Mouse (Mus musculus) ES-E14 (cell line): ENCODE data around the gene Frem3. TPM values are rescaled to one million over a fixed set of nuclear protein-coding genes. Genes with fewer than 3 reads are reported as not detected.

Source experiments
- DNase-seq: peaks from one replicate; pipeline ENCODE4 v3.0.0-alpha.2; 2013; ENCODE audit warnings: low read depth, low spot score
- H3K27ac ChIP-seq: 2 replicates; pipeline ENCODE4 v1.5.1; 2012; ENCODE audit warnings: low read depth, mild to moderate bottlenecking, low read length, moderate library complexity, mixed read lengths; ENCODE audit not compliant: poor library complexity, insufficient read depth, severe bottlenecking
- H3K36me3 ChIP-seq: 2 replicates; pipeline ENCODE4 v1.6.1; 2012; ENCODE audit warnings: mild to moderate bottlenecking, low read length, moderate library complexity, mixed read lengths; ENCODE audit not compliant: control insufficient read depth, poor library complexity, insufficient read depth, severe bottlenecking
- H3K4me1 ChIP-seq, 2 experiments: fragments of 150-350 bp in 1 of 2; sonication (generic) in 1 of 2; 2 replicates each; pipeline ENCODE4 v1.6.1; 2012; ENCODE audit warnings: low read length in 2 of 2, mild to moderate bottlenecking in 1 of 2, mixed read lengths in 1 of 2; ENCODE audit not compliant: control insufficient read depth in 2 of 2, insufficient read depth in 2 of 2, poor library complexity in 1 of 2
- H3K4me3 ChIP-seq, 2 experiments: fragments of 150-350 bp in 1 of 2; sonication (generic) in 1 of 2; 2 replicates each; pipeline ENCODE4 v1.5.1; 2012; ENCODE audit warnings: low read length in 2 of 2, low read depth in 1 of 2, mild to moderate bottlenecking in 1 of 2, mixed read lengths in 1 of 2; ENCODE audit not compliant: insufficient read depth in 1 of 2, poor library complexity in 1 of 2, severe bottlenecking in 1 of 2
- H3K9ac ChIP-seq: 2 replicates; pipeline ENCODE4 v1.6.1; 2012; ENCODE audit warnings: low read depth, mild to moderate bottlenecking, low read length, mixed read lengths; ENCODE audit not compliant: poor library complexity, insufficient read depth, severe bottlenecking
- H3K9me3 ChIP-seq: fragments of 150-350 bp; sonication (generic); 2 replicates; pipeline ENCODE4 v1.6.1; 2012; ENCODE audit warnings: low read depth, mild to moderate bottlenecking, low read length; ENCODE audit not compliant: control insufficient read depth, insufficient read depth
- CHD2 ChIP-seq: IDR thresholded peaks from 2 replicates; pipeline ENCODE4 v1.6.1; 2014; ENCODE audit warnings: mild to moderate bottlenecking, low read depth, low read length, inconsistent platforms
- HCFC1 ChIP-seq: IDR thresholded peaks from 2 replicates; pipeline ENCODE4 v1.6.1; 2012; ENCODE audit warnings: low read length, inconsistent platforms, borderline replicate concordance; ENCODE audit not compliant: insufficient read depth
- MAFK ChIP-seq: IDR thresholded peaks from 2 replicates; pipeline ENCODE4 v1.6.1; 2014; ENCODE audit warnings: mild to moderate bottlenecking, low read depth, low read length, inconsistent platforms; ENCODE audit not compliant: insufficient read depth
- ZC3H11A ChIP-seq: IDR thresholded peaks from 2 replicates; pipeline ENCODE4 v1.6.1; 2012; ENCODE audit warnings: low read depth, mild to moderate bottlenecking, inconsistent platforms, low read length, borderline replicate concordance
- ZNF384 ChIP-seq: IDR thresholded peaks from 2 replicates; pipeline ENCODE4 v1.6.1; 2012; ENCODE audit warnings: low read depth, low read length, inconsistent platforms
- in situ Hi-C, 2 experiments: fragments of 600-800 bp; cut with MboI; formaldehyde crosslinking; loops; one replicate each; pipeline ENCODE4 v1.15.1; 2025; ENCODE audit warnings: low sequenced_read_pairs in 2 of 2, inconsistent platforms in 1 of 2; ENCODE audit not compliant: unreplicated experiment in 2 of 2
- total RNA-seq: library from RNA; depleted of rRNA; stranded (reverse); fragments of 300-350 nt; gene quantifications from 2 replicates; pipeline ENCODE4 v1.2.3, GENCODE M21; 2012

Frem3 gene
- total RNA-seq, 1 experiment: not detected

GRCm38 (mm10) chr8:80600600-80601170 lies 10.2 kb upstream of the Frem3 start:
- TF ChIP-seq CHD2 (no peak), ZC3H11A (no peak), HCFC1 (no peak), ZNF384 (no peak), MAFK (no peak)
- H3K4me3 ChIP-seq: no peak overlapping the region
- no peak overlapping the region for H3K27ac ChIP-seq
- H3K9me3 ChIP-seq: no peaks in the 10 kb centered on the region
- no peak overlapping the region for H3K9ac ChIP-seq
- in situ Hi-C loops: no loop called here
- H3K4me1 ChIP-seq: no peaks in the 10 kb centered on the region
- no peak for DNase-seq
- no peaks in the 10 kb centered on the region for H3K36me3 ChIP-seq

DNA sequence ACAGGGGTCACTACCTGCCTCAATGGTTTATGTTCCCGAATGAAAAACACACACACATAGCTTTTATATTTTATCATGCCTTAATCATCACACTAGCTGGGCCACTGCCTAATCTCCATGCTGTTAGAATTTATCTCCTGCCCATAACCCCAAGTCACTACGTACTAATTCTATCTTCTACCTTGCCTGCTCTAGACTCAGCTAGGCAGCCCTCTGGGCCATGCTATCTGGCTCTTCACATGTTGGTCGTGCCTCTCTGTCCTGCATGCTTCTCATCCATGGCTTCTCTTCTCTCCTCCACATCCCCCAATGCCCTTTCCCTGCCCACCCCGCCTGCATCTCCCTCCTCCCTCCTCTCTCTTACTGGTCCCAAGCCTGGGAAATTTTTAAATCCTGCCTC lies 9.0 kb upstream of the Frem3 start:
- no peak for TF ChIP-seq MAFK
- no peak for TF ChIP-seq ZNF384
- TF ChIP-seq CHD2: no peak
- TF ChIP-seq HCFC1: no peak
- no peak for TF ChIP-seq ZC3H11A
- H3K4me1 ChIP-seq: no peaks in the 10 kb centered on the region

DNA sequence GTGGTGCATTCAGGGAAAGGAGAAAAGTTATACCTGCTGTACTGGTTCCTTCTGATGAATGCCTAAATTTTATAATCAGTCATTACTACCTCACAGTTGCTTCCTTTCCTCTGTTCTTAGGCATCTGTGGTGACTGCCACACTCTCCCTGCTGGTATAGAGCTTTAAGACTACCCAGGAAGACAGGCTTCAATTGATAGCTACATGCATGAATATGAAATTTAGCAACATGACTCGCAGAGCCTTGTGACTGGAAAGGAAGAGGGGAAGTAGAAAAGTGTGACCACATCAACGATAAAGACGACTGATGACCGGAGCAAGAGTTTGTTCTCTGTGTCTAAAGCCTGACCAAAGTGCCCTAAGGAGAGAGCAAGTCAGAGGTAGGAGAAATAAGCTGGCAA lies 3.8 kb upstream of the Frem3 start:
- Histone ChIP-seq H3K36me3 (no peaks in the 10 kb centered on the region), H3K9me3 (no peaks in the 10 kb centered on the region), H3K9ac (no peak overlapping the region), H3K27ac (no peak overlapping the region), H3K4me3 (no peak overlapping the region), H3K4me1 (no peaks in the 10 kb centered on the region)
- in situ Hi-C loops: no loop called here
- DNase-seq: no peak
- TF ChIP-seq ZC3H11A: no peak
- TF ChIP-seq ZNF384: no peak
- TF ChIP-seq CHD2: no peak
- TF ChIP-seq MAFK: no peak
- no peak for TF ChIP-seq HCFC1

More for the DNA sequence above, 9.0 kb upstream of the Frem3 start:
- Histone ChIP-seq H3K9ac (no peak overlapping the region), H3K36me3 (no peaks in the 10 kb centered on the region), H3K4me3 (no peak overlapping the region), H3K27ac (no peak overlapping the region), H3K9me3 (no peaks in the 10 kb centered on the region)
- no peak for DNase-seq
- in situ Hi-C loops: no loop called here

DNA sequence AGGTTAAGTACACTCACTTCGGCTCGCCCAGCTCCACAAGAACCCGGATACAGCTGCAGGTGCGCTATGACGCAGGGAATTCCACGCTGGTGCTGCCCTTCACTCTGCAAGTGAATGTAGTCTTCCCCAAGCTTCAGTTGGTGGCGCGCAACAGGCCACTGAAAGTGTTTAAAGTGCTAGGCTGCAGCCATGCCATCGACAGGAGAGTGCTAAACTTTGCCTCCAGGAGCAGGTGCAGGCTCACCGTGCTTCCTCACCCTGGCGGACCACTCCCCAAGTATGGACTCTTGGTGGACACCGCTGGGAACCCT lies 516 bp downstream of the Frem3 start:
- TF ChIP-seq HCFC1: no peak
- TF ChIP-seq CHD2: no peak
- TF ChIP-seq ZNF384: no peak
- no peak for TF ChIP-seq ZC3H11A
- no peak for TF ChIP-seq MAFK
- Histone ChIP-seq H3K9ac (no peak overlapping the region), H3K27ac (no peak overlapping the region), H3K36me3 (no peaks in the 10 kb centered on the region), H3K9me3 (no peaks in the 10 kb centered on the region), H3K4me1 (no peaks in the 10 kb centered on the region), H3K4me3 (peak overlapping the region; percentile 42 to 48)
- peak; percentile 16 for DNase-seq
- in situ Hi-C loops: no loop called here

DNA sequence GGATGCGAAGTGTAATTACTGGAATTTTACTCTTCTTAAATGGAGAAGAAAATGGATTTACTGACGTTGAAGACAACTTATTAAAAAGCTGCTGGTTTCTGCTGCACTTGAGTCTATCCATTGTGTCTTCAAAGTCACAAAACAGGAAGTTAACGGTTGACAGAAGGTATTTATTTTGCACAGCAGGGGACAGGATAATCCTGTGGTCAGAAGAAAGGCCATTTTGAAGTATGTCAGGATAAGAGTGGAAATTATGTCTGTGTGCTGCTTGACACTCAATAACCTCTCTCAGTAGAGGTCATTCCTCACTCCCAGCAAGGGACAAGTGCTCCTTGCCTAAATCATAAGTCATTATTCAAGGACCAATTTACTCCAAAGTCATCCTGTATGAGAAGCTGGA lies 8.9 kb downstream of the Frem3 start:
- no peak for DNase-seq

More for the DNA sequence above, 8.9 kb downstream of the Frem3 start:
- H3K4me3 ChIP-seq: no peak overlapping the region
- H3K27ac ChIP-seq: no peak overlapping the region
- H3K4me1 ChIP-seq: no peaks in the 10 kb centered on the region
- H3K9ac ChIP-seq: no peak overlapping the region
- no peaks in the 10 kb centered on the region for H3K9me3 ChIP-seq
- TF ChIP-seq MAFK (no peak), HCFC1 (no peak), CHD2 (no peak), ZC3H11A (no peak), ZNF384 (no peak)
- no peaks in the 10 kb centered on the region for H3K36me3 ChIP-seq
- in situ Hi-C loops: no loop called here
